Mouse (Mus musculus) frontal cortex, postnatal 10 days (tissue): ENCODE measurements around the gene Nin.
"Not testable (repeated sequence)": the region's sequence is repeated elsewhere in the genome, so short reads cannot be mapped to it uniquely, and the experiment has no call there.

Source experiments
- DNase-seq, 2 experiments: peaks; one replicate each; pipeline ENCODE4 v3.0.0; 2022; ENCODE audit warnings: low spot score in 2 of 2, mixed read lengths in 1 of 2

Nin gene

GRCm38 (mm10) chr12:70113351-70113750 is at the start of gene Nin:
Nin (minus strand) TSS chr12:70113717.
- no peak for DNase-seq

DNA sequence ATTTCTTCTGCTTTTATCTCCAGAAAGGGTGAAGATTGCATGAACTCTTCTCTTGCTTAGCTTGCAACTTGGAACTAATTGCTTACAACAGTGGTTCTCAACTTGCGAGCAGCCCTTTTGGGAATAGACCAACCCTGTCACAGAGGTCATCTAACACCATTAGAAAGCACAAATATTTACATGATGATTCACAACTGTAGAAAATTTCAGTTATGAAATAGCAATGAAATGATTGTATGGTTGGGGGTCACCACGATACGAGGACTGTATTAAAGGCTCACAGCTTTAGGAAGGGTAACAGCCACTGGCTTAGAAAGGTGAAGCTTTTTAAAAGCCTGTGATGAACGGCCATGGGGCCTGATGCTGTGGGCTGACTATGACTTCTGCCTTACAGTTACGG is 47.5 kb upstream of the Nin start:
- DNase-seq, result no peak

- DNase-seq, result no peak
Observed at GRCm38 (mm10) chr12:70157292-70158066, 44.0 kb upstream of the Nin start.

DNA sequence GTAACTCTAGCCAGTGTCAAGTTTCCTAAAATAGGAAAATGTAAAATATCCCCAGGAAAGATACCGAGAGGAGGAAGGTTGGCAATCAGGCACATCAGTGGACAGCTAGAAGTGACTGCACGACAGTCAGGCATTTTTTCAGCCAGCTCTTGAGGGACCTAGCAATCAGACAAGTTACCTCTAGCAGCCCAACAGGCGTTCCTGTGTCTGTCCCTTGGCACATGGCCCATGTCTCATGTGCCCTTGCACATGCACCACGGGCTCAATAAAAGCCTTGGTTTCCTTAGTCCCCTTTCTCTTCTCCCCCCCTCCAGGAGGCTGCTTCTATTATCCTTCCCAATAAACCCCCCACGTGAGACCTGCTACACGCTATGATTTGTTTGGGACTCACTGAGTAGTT is 42.7 kb upstream of the Nin start:
- DNase-seq, result no peak

DNA sequence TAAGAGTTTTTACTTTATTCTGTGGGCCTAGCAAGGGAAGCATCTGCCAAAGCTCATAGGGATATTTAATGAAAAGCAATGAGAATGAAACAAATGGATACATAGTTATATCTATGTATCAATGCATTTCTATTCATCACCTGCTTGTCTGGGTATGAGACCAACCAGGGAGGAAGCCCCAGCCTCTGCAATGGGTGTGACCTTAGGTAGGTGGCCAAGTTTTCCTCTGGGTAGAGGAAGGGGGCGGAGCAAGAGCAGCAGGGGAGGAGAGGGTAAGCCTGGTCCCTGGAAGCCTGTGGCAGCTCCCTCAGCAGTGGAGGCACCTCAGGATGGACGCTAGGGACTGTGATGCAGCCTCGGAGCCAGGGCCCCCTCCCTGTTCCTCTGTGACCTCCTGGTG is 40.3 kb upstream of the Nin start, which contains the start of gene Abhd12b:
Gene Abhd12b (plus strand): TSS at position 301 of the 400 bp plus-strand sequence.
- DNase-seq, result no peak

DNA sequence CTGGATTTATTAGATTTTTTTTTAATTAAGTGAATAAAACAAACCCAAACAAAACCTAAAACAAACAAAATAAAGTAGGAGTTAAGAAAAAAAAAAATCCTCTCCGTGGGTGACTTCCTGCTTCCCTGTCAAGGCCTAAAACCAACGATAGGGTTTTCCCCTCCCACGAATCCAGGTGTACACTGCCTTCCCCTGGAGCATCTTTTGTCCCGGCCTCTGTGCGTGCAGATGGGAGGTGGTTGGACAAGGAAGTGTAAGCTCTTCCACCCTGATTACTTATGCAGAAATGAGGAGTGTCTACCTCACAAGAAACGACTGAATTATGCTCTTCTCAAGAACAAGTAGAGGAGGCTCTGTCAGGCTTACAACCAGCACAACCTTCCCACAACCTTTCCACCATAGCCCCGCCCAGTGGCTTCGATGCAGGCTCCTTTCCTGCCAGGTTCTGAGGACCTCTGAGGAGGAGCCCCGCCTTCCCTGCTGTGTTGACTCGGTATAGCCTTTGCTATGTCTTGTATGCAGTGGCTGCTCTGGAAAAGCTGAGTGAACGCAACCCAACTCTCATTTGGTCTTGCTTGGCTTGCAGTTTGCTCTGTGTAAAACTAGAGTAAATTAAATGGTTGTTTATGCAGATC is 35.2 kb upstream of the Nin start:
- no peak for DNase-seq

- no peak for DNase-seq
Observed at GRCm38 (mm10) chr12:70147986-70148630, 34.6 kb upstream of the Nin start.

- no peak for DNase-seq
Observed at GRCm38 (mm10) chr12:70145586-70145985, 32.1 kb upstream of the Nin start.

DNA sequence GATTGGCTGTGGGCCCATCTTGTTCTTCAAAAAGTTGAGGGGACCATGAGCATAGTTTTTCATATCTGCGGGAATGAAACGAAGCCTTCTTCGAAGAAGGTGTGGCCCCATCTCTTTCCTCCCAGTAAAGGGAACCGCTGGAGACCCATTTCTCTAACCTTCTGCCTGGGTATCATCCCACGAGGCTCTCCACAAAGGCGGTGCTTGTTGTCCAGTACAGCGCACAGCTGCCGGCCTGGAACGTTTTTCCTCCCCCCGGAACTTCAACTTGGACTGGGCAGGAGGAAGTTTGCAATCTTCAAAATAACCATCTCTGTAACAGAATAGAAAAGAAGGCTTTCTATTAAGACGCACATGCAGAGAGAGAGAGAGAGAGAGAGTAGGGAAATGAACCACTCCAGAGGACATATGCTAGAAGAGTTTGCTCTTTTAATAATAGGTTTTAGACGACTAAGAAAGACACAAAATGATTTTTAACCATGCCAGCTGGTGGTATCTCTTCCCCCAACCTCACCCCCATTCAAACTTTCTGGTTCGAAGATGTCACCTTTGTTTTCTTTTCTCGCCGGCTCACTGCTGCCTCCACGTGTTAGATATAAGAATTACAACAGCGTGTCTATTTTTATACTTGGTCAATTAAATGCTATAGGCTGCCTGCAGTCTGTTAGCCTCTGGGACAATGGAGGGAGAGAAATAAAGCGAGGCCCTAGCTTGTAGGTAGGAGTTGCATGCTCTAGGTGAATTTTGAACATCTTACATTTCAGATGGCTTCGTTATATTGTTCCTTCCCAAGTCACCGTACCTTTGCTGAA is 31.3 kb upstream of the Nin start:
- no peak for DNase-seq

DNA sequence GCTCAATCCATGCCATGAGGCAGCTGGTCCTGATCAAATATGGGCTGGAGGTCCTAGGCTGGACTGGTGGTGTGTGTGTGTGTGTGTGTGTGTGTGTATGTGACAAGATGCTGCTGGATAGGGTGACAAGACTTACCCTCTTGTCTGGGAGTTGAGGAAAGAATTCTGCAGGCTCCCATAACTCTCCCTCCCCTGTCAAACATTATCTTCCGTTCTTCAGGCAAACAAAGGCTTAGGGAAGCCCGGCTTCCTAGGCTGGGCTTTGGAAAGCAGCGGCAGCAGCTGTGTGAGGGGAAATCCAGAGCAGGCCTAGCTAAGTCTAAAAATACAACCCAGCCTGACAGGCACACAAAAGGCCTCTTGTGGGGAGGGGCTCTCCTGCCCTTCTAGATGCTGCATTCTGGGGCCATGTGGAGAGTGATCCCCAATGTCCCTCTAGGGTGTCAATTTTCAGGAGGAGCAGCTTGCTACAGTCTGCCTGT is 30.6 kb upstream of the Nin start:
- not testable (repeated sequence) for DNase-seq

GRCm38 (mm10) chr12:70140993-70141576 is 27.6 kb upstream of the Nin start:
- no peak for DNase-seq

- no peak for DNase-seq
Observed at GRCm38 (mm10) chr12:70140542-70140941, 27.0 kb upstream of the Nin start.

DNA sequence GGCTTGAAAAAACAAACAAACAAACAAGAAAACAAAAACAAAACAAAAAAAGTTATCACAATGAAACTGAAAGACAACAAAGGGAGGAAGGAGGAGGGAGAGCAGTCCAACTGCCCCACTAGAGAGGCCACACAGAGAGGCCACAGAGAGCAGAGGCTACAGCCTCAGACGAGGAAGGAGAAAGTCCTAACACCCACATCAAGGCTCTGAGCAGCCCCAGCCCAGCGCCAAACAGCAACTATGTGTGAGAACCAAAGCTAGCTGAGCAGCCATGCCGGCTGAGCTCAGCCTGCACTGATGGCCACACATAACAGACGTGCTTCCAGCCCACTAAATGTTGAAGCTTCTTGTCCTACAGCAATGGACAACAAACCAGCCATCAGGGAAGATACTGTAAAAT is 26.4 kb upstream of the Nin start:
- no peak for DNase-seq

DNA sequence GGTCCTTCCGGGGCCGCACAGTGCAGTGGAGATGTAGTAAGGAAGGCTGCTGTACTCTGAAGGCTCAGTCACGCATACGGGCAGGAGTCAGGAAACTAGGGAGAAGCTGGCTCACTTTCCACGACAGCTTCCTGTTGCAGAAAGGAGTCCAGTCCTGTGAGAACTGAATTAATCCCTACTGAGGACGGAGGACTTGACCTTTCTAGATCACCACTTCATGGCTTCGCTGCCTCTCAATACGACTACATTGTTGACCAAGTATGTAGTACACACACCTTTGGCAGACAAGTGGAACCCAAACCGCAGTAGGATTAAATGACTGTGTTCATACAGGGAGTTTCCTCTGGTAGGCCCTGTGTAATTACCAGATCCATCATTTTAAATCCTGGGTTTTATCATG is 24.1 kb upstream of the Nin start:
- DNase-seq, result no peak

DNA sequence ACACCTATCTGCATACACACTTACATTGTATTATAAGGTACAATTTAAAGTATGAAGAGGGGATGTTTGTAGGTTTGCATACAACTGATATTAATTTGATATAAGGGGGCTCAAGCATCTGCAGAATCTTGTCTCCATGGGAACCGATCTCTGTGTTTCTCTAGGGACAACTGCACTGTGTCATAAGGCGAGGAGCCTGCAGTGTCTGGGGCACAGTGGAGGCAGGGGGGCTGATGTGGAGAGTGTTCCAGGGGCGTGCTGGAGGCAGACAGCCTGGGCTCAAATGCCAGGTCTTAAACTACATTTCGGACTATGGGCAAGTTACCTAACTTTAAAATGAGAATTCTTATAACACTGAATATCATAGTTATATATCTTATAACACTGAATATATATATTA is 23.6 kb upstream of the Nin start:
- DNase-seq, result no peak

GRCm38 (mm10) chr12:70136185-70136756 is 22.8 kb upstream of the Nin start:
- no peak for DNase-seq

DNA sequence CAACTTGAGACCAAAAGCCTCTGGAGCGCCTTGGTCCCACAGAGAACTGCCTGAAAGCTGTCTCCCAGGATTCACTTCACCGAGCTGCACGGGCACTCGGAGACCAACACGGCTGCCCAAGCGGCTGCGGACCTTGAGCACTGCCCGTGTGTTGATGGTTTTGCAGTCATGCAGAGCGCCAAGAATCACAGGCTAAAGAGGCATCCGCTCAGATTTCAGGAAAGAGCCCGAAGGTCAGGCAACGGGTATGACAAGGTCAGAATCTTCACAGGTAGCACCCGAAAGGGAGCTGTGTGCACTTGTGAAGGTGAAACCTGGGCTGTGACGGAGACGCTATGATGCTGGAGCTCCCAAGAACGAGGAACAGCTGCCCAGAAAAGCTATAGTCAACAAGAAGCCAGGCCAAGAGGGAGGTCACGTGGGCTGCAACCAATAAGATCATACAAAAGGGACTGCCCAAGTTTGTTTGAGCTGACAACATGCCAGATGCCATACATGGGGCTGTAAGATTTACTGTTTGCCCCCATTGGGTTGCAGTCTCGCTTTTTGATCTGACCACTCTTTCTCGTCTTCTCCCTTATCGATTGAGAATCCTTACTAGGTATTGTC is 21.2 kb upstream of the Nin start:
- no peak for DNase-seq

DNA sequence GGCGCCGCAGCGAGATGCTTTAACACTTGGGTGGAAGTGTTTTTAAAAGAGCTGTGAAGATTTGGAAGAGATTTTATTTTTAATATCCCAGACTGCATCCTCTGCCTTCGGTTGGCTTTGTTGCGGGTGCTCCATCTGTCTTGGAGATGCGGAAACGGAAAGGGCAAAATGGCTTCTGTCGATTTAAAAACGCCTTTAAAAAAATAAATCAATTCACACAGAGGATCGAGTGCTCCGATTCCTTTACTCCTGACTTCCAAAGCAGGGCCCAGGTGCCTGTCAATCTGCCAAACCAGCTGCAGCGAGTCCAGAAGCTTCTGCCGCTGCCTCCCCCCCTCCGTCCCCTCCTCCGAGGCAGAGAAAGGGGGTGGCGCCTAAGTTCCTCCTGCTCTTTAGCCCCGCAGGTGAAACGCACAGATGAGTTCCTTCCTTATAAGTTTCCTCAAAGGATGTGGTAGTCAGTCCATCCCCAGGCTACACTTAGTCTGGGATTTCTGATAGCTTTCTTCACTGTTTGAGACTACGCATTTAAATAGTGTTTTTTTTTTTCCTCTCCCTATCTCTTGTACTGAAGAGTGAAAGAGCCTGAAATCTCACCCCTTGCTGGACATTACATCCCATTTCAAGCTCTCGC is 17.6 kb upstream of the Nin start:
- peak; percentile 45 to 48 for DNase-seq

- DNase-seq, result no peak
Observed at GRCm38 (mm10) chr12:70129105-70129504, 15.6 kb upstream of the Nin start.

DNA sequence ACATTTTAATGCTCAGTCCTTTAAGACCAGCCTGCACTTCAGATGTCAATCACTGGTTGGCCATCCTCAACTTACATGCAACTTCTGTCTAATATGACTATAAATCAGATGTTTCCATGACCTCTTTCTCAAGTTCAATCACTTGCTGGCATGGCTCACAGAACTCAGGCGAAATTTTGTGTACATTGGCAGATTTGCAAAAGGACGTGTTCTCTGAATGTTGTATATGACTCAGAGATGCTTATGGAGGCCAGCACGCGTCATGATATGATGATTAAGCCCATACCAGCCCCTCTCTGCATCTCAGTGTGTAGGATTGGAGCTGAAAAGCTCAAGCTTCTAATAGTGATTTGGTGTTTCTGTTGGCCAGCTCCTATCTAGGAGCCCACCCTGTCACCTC is 13.1 kb upstream of the Nin start:
- DNase-seq, result no peak
